Mouse (Mus musculus) megakaryocyte, embryonic 14.5 days (primary cell): ENCODE measurements around the gene Pax6. TPM values are rescaled to one million over a fixed set of nuclear protein-coding genes. Genes with fewer than 3 reads are reported as not detected.

ENCODE experiments used
- H3K27me3 ChIP-seq: replicated peaks from 2 replicates; pipeline ENCODE3; 2012; ENCODE audit warnings: inconsistent platforms
- H3K36me3 ChIP-seq: replicated peaks from 2 replicates; pipeline ENCODE3; 2012; ENCODE audit warnings: low read length, inconsistent platforms, mixed read lengths
- H3K4me1 ChIP-seq: 2 replicates; pipeline ENCODE4 v1.6.1; 2012; ENCODE audit warnings: inconsistent platforms
- H3K4me3 ChIP-seq: replicated peaks from 2 replicates; pipeline ENCODE3; 2012; ENCODE audit warnings: moderate library complexity, mild to moderate bottlenecking, inconsistent platforms
- H3K9me3 ChIP-seq: 2 replicates; pipeline ENCODE4 v1.6.1; 2012; ENCODE audit warnings: inconsistent platforms
- FLI1 ChIP-seq: IDR thresholded peaks from 2 replicates; pipeline ENCODE4 v1.6.1; 2012; ENCODE audit warnings: low read length, inconsistent platforms, mixed read lengths
- GATA1 ChIP-seq: IDR thresholded peaks from 3 replicates; pipeline ENCODE4 v1.6.1; 2012; ENCODE audit warnings: mixed read lengths, low read length, inconsistent platforms, borderline replicate concordance
- polyA plus RNA-seq: library from polyadenylated mRNA; stranded (reverse); fragments of >175 nt; gene quantifications from 2 replicates; pipeline ENCODE4 v1.2.3, GENCODE M21; 2012; ENCODE audit warnings: low replicate concordance; ENCODE audit not compliant: insufficient read depth

Pax6 gene
- polyA plus RNA-seq, 1 experiment: 0.15 TPM

DNA sequence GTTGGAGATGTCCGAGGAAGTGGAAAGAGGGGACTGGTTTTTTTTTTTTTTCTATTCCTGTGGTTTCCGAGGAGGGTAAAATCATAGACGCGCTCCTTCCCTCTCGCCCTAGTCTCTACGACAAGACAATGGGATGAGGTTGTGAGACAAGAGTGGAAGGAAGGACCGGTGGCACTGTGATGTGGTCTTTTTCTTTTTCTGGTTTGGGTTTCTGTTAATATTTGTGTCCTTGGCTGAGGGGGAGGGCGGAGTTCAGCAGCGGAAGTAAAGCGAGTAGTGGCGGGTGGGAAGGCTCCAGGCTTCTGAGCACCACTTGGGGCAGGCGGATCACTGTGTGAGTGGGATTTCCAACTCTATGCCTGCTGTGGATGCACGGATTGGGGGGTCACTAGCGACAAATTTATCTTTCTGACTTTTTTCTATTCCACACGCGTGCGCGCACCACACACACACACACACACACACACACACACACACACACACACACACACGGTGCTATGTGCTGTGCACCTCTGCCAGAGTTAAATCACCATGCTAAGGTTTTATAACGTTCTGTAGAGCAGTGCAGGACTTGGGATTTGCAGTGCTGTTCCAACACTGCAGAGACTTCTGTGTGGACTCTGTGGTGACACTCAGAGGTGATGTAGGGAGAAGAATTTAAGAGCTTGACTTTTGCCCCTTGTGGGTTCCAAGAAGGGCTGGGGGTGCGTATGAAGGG is 14.1 kb downstream of the Pax6 start:
- peaks cover 95% of the 10 kb centered on the region for H3K27me3 ChIP-seq
- TF ChIP-seq GATA1 (no peak), FLI1 (no peak)
- H3K9me3 ChIP-seq: peaks cover 12% of the 10 kb centered on the region
- peak overlapping the region; percentile 85 for H3K4me3 ChIP-seq
- H3K36me3 ChIP-seq: no peaks in the 10 kb centered on the region
- peaks cover 44% of the 10 kb centered on the region for H3K4me1 ChIP-seq

DNA sequence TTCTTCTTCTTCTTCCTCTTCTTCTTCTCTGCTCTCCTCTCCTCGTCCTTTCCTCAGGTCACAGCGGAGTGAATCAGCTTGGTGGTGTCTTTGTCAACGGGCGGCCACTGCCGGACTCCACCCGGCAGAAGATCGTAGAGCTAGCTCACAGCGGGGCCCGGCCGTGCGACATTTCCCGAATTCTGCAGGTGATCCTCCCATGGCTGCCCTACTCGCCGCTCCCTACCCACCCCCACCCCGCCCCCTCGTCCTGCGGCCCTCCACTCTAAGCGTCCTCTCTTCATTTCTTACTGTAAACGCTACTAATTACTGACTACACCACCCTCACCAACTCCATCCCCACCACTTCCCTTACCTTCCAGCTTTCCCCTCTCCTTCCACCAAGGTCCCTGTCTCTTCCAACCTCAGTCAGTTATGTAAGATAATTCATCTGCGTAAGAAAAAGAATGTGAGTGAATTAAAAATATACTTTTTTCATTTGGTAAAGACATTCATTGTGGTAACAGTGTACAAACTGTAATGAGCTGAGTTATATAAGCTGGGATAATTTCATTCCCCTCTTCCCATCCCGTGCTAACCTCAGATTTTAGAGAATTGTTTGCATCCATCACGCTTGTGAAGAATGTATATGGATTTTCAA is 15.2 kb downstream of the Pax6 start:
- no peak overlapping the region for H3K4me3 ChIP-seq
- peaks cover 51% of the 10 kb centered on the region for H3K4me1 ChIP-seq
- no peaks in the 10 kb centered on the region for H3K36me3 ChIP-seq
- no peak for TF ChIP-seq GATA1
- no peak for TF ChIP-seq FLI1
- peaks cover 96% of the 10 kb centered on the region for H3K27me3 ChIP-seq
- H3K9me3 ChIP-seq: peaks cover 12% of the 10 kb centered on the region

DNA sequence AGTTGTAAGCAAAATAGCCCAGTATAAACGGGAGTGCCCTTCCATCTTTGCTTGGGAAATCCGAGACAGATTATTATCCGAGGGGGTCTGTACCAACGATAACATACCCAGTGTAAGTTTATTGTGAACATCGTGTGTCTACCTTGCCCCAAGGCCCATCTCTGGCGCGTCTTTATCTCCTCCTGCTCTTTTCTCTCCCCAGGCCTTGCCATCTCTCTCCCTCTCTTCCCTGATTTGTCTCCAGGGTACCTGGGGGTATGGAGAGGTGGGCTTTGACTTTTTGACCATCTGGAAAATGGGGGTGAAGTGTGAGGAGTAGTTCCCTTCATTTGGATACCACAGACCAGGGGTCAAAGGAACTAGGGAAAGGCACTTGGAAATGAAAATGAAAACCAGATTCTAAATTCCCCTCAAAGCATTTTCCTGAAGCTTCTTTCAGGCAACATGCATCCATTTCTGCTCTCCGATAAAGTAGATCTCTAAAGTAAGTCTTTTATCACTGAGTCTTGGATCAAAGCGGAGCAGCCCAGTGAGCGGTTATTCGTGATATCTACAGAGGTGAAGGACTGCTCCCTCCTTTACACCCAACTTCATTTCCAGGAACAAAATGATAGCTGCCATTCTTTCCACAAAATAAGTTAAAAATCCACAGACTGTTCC is 16.4 kb downstream of the Pax6 start:
- peaks cover 12% of the 10 kb centered on the region for H3K9me3 ChIP-seq
- H3K4me3 ChIP-seq: no peak overlapping the region
- H3K4me1 ChIP-seq: peaks cover 61% of the 10 kb centered on the region
- H3K27me3 ChIP-seq: peaks cover 96% of the 10 kb centered on the region
- H3K36me3 ChIP-seq: no peaks in the 10 kb centered on the region
- TF ChIP-seq GATA1 (no peak), FLI1 (no peak)

DNA sequence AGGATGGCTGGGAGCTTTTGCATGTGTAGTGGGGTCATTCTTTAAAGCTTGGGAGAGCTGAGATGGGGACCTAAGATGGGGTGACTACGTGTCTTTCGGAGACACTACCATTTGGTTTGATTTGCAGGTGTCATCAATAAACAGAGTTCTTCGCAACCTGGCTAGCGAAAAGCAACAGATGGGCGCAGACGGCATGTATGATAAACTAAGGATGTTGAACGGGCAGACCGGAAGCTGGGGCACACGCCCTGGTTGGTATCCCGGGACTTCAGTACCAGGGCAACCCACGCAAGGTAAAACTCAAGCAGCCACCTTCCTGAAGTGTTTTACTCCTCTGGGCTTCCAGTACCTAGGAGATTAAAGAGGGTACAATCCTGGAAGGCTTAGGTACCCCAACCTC is 17.0 kb downstream of the Pax6 start:
- Histone ChIP-seq H3K9me3 (peaks cover 13% of the 10 kb centered on the region), H3K4me3 (no peak overlapping the region), H3K36me3 (no peaks in the 10 kb centered on the region), H3K27me3 (peaks cover 97% of the 10 kb centered on the region), H3K4me1 (peaks cover 60% of the 10 kb centered on the region)
- TF ChIP-seq GATA1 (no peak), FLI1 (no peak)

DNA sequence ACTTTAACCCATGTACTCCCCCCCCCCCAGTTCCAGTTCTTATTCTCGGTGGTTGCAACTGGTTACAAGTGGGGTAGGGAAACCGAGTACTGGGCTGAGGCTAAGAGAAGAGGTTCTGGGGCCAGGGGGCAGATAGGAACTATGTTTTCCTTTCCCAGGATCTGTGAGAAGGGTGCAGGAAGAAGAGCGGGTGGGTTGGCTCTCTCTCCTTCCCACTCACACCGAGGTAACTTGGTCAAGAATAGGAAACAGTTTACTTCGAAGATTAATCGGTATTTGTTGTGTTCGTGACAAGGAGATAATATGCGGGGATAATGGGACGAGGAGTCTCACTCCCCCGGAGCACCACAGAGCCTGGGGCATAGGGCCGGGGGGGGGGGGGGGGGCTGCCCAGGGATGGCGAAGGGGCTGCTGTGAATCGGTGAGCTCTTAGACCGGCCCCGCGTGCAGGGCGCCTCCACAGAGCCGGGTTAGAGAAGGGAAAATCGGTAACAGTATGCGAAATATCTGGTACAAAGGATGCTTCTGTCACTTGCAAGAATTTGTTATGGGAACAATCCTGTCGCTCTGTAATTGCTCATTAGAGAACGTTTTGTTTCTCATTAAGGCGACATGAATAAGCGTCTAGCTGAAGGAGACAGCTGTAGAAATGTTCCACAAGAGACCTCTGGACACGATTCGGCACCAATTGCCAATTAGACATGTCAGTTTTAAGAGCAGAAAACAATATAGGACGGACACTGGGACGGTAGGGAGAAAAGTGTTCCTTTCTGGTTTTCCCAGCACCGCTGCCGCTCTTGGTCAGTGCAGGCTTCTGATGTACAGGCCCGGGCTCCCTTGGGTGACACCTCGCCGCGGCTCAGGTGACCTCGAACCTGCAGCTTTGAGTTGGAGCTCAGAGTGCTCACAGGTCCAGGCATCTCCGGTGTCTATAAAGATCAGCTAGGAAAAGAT is 17.9 kb downstream of the Pax6 start:
- TF ChIP-seq GATA1 (no peak), FLI1 (no peak)
- peaks cover 7% of the 10 kb centered on the region for H3K9me3 ChIP-seq
- H3K27me3 ChIP-seq: peaks cover 96% of the 10 kb centered on the region
- peaks cover 50% of the 10 kb centered on the region for H3K4me1 ChIP-seq
- no peak overlapping the region for H3K4me3 ChIP-seq
- no peaks in the 10 kb centered on the region for H3K36me3 ChIP-seq

DNA sequence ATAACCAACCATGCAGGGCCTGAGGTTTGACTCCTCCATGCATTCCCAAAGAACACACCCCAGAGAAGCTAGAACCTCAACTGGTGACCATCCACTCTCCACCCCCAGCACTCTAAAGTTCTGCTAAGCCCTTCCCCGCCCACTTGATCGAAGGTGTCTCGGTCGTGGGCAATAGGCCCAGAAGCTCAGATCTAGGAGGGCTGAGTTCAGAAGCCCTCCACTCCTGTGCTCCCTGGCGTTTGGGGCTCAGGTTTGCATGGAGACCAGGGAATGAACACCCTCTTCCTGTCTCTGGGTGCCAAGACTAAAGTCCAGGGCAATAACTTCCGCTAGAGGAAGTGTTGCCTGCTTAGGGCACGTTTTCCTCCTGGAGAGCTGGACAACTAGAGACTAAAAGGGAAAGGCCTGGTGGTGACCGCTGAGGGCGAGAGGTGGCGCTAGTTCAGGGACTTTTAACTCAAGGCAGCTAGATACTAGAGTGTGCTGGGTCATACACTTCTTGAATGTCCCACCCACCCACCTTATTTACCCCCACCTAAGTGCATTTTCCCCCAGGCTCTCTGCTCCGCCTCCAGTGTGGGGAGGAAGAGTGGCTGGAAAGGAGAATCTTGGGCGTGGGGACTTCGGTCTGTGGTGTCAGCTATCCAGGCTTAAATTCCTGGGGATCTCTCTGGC is 18.8 kb downstream of the Pax6 start:
- peaks cover 42% of the 10 kb centered on the region for H3K4me1 ChIP-seq
- H3K27me3 ChIP-seq: peaks cover 96% of the 10 kb centered on the region
- TF ChIP-seq GATA1 (no peak), FLI1 (no peak)
- H3K36me3 ChIP-seq: no peaks in the 10 kb centered on the region
- H3K9me3 ChIP-seq: peaks cover 9% of the 10 kb centered on the region
- peak overlapping the region; percentile 62 for H3K4me3 ChIP-seq

DNA sequence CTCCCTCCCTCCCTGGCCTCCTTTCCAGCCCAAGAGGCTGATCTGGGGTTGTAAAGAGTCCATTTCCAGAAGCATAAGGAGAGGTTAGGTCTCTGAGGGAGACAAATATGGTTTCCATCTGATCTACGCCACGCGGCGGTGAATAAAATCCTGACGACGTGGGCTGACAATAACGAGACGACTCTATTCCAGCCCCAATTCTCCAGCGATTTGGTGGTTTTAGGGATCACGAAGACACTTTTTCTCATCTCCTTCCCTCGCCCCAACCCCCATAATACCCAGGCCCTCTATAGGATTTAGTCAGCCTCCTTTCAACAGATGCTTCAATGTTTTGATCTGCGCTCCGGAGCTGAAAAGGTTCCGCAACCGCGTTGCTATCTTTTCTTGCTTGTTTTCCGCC is 19.3 kb downstream of the Pax6 start:
- no peak for TF ChIP-seq GATA1
- no peak for TF ChIP-seq FLI1
- Histone ChIP-seq H3K27me3 (peaks cover 96% of the 10 kb centered on the region), H3K9me3 (peaks cover 12% of the 10 kb centered on the region), H3K36me3 (no peaks in the 10 kb centered on the region), H3K4me1 (peaks cover 37% of the 10 kb centered on the region), H3K4me3 (peak overlapping the region; percentile 62)

DNA sequence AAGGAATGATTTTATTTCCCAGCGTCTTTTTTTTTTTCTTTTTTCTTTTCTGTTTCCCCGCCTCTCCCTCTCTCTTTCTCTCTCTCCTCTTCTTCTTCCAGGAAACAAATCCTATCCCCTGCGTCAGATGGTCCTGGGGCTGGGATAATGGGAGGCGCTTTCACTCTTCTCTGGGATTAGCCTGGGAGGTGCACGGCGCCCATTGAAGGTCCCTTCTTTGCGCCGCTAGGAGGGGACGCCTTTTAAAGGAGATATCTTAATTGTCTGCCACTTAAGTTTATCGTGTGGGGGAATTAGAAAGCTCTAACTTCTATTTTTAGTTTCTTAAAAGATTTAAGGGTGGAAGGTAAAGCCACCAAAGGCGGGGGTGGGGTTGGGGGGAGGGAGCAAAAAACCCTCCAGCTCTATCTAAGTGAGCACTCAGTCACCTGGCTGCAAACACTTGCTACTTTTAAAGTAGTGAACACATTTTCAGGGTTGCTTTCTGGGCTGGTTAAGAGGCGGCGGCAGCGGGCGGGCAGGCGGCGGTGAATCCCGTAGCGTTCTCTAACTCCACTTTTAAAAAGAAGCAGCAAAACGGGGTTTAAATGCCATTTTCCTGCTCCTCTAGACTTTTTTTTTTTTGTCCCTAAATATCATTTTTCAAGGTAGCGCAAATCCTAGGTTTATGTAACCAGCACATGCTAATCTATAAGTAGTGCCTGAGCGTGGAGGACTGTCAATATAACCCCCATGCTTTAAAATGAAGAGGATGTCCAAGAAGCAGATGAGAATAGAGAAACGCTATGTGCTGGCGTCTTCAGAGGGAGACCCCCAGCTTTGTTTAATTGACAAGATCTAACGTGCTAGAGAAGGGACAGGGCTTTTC is 20.0 kb downstream of the Pax6 start:
- peaks cover 96% of the 10 kb centered on the region for H3K27me3 ChIP-seq

More for the DNA sequence above, 20.0 kb downstream of the Pax6 start:
- peaks cover 8% of the 10 kb centered on the region; the same call in 1 of the 2 replicates for H3K9me3 ChIP-seq
- TF ChIP-seq GATA1: no peak
- no peak for TF ChIP-seq FLI1
- H3K36me3 ChIP-seq: no peaks in the 10 kb centered on the region
- H3K4me1 ChIP-seq: peaks cover 34% of the 10 kb centered on the region
- H3K4me3 ChIP-seq: no peak overlapping the region
